Mouse (Mus musculus): Measurements from ENCODE around the gene Chit1. TPM values are rescaled to one million over a fixed set of nuclear protein-coding genes. Genes with fewer than 3 reads are reported as not detected.

Gene Chit1
- 0.23 and 0.25 TPM in 2 replicates for polyA plus RNA-seq (2012; rRNA removed)

GRCm38 (mm10) chr1:134110979-134111378 lies at the start of gene Chit1:
Gene Chit1 (plus strand): TSS chr1:134111242.

GRCm38 (mm10) chr1:134078802-134079476 lies 32.1 kb upstream of the Chit1 start, which contains the start of gene Btg2:
Gene Btg2 (minus strand): TSS chr1:134079120.

GRCm38 (mm10) chr1:134182025-134182424 lies 71.0 kb downstream of the Chit1 start, which contains the start of gene Chil1:
Gene Chil1 (plus strand): TSS chr1:134182176.

GRCm38 (mm10) chr1:134193126-134193525 lies 82.1 kb downstream of the Chit1 start, which contains the start of gene Mybph:
Gene Mybph (plus strand): TSS chr1:134193448.

Other genes with a start within 250 kb of the Chit1 start
- 5.8 and 8.6 TPM in 2 replicates for gene Optc, start 203.2 kb upstream of the Chit1 start, polyA plus RNA-seq (2012; rRNA removed)
- gene Prelp, start 189.8 kb upstream of the Chit1 start, polyA plus RNA-seq (2012; rRNA removed) = 19.2 and 31.4 TPM in 2 replicates
- 7.0 and 11.3 TPM in 2 replicates for gene Fmod, start 74.0 kb upstream of the Chit1 start, polyA plus RNA-seq (2012; rRNA removed)
- gene Btg2, start 32.1 kb upstream of the Chit1 start, polyA plus RNA-seq (2012; rRNA removed) = 34.0 and 46.2 TPM in 2 replicates
- gene Chil1, start 70.9 kb downstream of the Chit1 start, polyA plus RNA-seq (2012; rRNA removed) = 1.1 and 2.4 TPM in 2 replicates
- gene Mybph, start 82.2 kb downstream of the Chit1 start, polyA plus RNA-seq (2012; rRNA removed) = not detected in 2 replicates
- gene Adora1, start 124.2 kb downstream of the Chit1 start, polyA plus RNA-seq (2012; rRNA removed) = 21.1 and 22.9 TPM in 2 replicates
- gene Myog, start 178.7 kb downstream of the Chit1 start, polyA plus RNA-seq (2012; rRNA removed) = not detected in 2 replicates
- gene Ppfia4, start 221.7 kb downstream of the Chit1 start, polyA plus RNA-seq (2012; rRNA removed) = 7.8 and 10.4 TPM in 2 replicates

Data from ovary, adult 2 months (tissue).